Mouse (Mus musculus) brown adipose tissue, adult 24 weeks (tissue): Measurements from ENCODE around the gene Mmp24. TPM values are rescaled to one million over a fixed set of nuclear protein-coding genes. Genes with fewer than 3 reads are reported as not detected.

Source experiments
- H3K27ac ChIP-seq: fragments of 200-500 bp; replicated peaks from 2 replicates; pipeline ENCODE4 v1.5.1; 2012; ENCODE audit warnings: low read depth, mild to moderate bottlenecking, low read length
- H3K4me1 ChIP-seq: fragments of 200-500 bp; 2 replicates; pipeline ENCODE4 v1.6.1; 2012; ENCODE audit warnings: low read length, mixed read lengths; ENCODE audit not compliant: control insufficient read depth, insufficient read depth, insufficient read length
- H3K4me3 ChIP-seq: fragments of 200-500 bp; 2 replicates; pipeline ENCODE4 v1.5.1; 2012; ENCODE audit warnings: low read depth, mild to moderate bottlenecking, low read length, moderate library complexity; ENCODE audit not compliant: insufficient read depth
- polyA plus RNA-seq: library from polyadenylated mRNA; stranded (reverse); fragments of >200 nt; gene quantifications from 2 replicates; pipeline ENCODE4 v1.2.4, GENCODE M21; 2012; ENCODE audit not compliant: missing spikeins, insufficient read depth, insufficient read length

Mmp24 gene
- polyA plus RNA-seq, 1 experiment: not detected

GRCm38 (mm10) chr2:155846930-155847329 lies 71.8 kb downstream of the Mmp24 start:
- Histone ChIP-seq H3K4me3 (no peak overlapping the region), H3K4me1 (no peaks in the 10 kb centered on the region), H3K27ac (no peak overlapping the region)

- Histone ChIP-seq H3K27ac (no peak overlapping the region), H3K4me1 (no peaks in the 10 kb centered on the region), H3K4me3 (no peak overlapping the region)
Observed at GRCm38 (mm10) chr2:155848291-155848690, 73.1 kb downstream of the Mmp24 start.

GRCm38 (mm10) chr2:155849464-155849863 lies 74.3 kb downstream of the Mmp24 start:
- Histone ChIP-seq H3K4me1 (no peaks in the 10 kb centered on the region), H3K27ac (no peak overlapping the region), H3K4me3 (no peak overlapping the region)

GRCm38 (mm10) chr2:155850120-155850519 lies 75.0 kb downstream of the Mmp24 start:
- no peak overlapping the region for H3K4me3 ChIP-seq
- no peak overlapping the region for H3K27ac ChIP-seq
- no peaks in the 10 kb centered on the region for H3K4me1 ChIP-seq

- H3K4me3 ChIP-seq: no peak overlapping the region
- H3K27ac ChIP-seq: no peak overlapping the region
- no peaks in the 10 kb centered on the region for H3K4me1 ChIP-seq
Observed at GRCm38 (mm10) chr2:155852536-155852935, 77.4 kb downstream of the Mmp24 start.

GRCm38 (mm10) chr2:155860102-155860501 lies 85.0 kb downstream of the Mmp24 start:
- Histone ChIP-seq H3K4me1 (no peaks in the 10 kb centered on the region), H3K4me3 (no peak overlapping the region), H3K27ac (no peak overlapping the region)

- Histone ChIP-seq H3K4me3 (no peak overlapping the region), H3K4me1 (no peaks in the 10 kb centered on the region), H3K27ac (no peak overlapping the region)
Observed at GRCm38 (mm10) chr2:155861581-155861980, 86.4 kb downstream of the Mmp24 start.

GRCm38 (mm10) chr2:155862573-155863300 lies 87.6 kb downstream of the Mmp24 start:
- Histone ChIP-seq H3K4me3 (no peak overlapping the region), H3K4me1 (no peaks in the 10 kb centered on the region), H3K27ac (no peak overlapping the region)

- Histone ChIP-seq H3K27ac (no peak overlapping the region), H3K4me1 (no peaks in the 10 kb centered on the region), H3K4me3 (no peak overlapping the region)
Observed at GRCm38 (mm10) chr2:155863301-155863867, 88.2 kb downstream of the Mmp24 start.

Other genes with a start within 250 kb of the Mmp24 start
- 15.7 and 25.5 TPM in 2 replicates for gene Gss, start 182.5 kb upstream of the Mmp24 start, polyA plus RNA-seq
- gene Myh7b, start 164.1 kb upstream of the Mmp24 start, polyA plus RNA-seq: 0.16 and 1.2 TPM in 2 replicates
- gene Trpc4ap, start 83.0 kb upstream of the Mmp24 start, polyA plus RNA-seq: 52.3 and 69.5 TPM in 2 replicates
- 13.0 and 13.7 TPM in 2 replicates for gene Edem2, start 45.9 kb upstream of the Mmp24 start, polyA plus RNA-seq
- not detected in 2 replicates for gene Gm17581, start 39.5 kb upstream of the Mmp24 start, polyA plus RNA-seq
- 8.5 and 8.6 TPM in 2 replicates for gene Procr, start 24.2 kb upstream of the Mmp24 start, polyA plus RNA-seq
- gene BC029722, start 44.1 kb downstream of the Mmp24 start, polyA plus RNA-seq: 43.8 and 58.8 TPM in 2 replicates
- 48.6 and 64.7 TPM in 2 replicates for gene Eif6, start 51.6 kb downstream of the Mmp24 start, polyA plus RNA-seq
- not detected in 2 replicates for gene Fam83c, start 59.5 kb downstream of the Mmp24 start, polyA plus RNA-seq
- gene Uqcc1, start 155.0 kb downstream of the Mmp24 start, polyA plus RNA-seq: 178 and 202 TPM in 2 replicates
- gene Gm15557, start 165.4 kb downstream of the Mmp24 start, polyA plus RNA-seq: not detected in 2 replicates
- 2.4 and 3.1 TPM in 2 replicates for gene Gdf5, start 170.0 kb downstream of the Mmp24 start, polyA plus RNA-seq
- gene Cep250, start 181.1 kb downstream of the Mmp24 start, polyA plus RNA-seq: 2.6 and 3.4 TPM in 2 replicates
- gene 6430550D23Rik, start 232.6 kb downstream of the Mmp24 start, polyA plus RNA-seq: 2.4 and 2.6 TPM in 2 replicates
- 62.3 and 99.2 TPM in 2 replicates for gene Ergic3, start 232.7 kb downstream of the Mmp24 start, polyA plus RNA-seq